Mouse (Mus musculus): ENCODE measurements around the gene Nlrc3. TPM values are rescaled to one million over a fixed set of nuclear protein-coding genes. Genes with fewer than 3 reads are reported as not detected.

Gene Nlrc3
- polyA plus RNA-seq, 1 experiment from 2014 or later = 1.2 TPM

DNA sequence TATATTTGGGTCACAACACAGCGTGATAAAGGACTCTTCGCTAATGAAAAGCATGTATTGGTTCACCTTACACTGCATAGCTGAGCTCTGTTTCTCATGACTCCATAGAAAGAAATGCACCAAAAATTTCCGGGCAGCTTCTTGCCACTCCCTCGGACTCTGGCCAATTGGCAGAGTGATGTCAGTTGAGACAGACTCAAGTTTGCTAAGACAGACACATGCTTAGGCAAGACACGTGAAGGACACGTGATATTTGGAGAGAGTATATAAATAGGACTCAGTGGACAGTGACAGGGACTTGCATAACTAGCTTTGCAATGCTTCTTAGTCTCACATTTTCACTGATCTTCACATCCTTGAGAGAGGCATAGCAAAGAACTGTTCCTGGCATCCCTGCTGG lies 20.1 kb downstream of the Nlrc3 start:
- Histone ChIP-seq H3K4me3 (replicated peaks; ENCODE audit: low read depth, low read length) (no peak overlapping the region), H3K9me3 (ENCODE audit: control insufficient read depth, low read length) (no peaks in the 10 kb centered on the region), H3K27me3 (ENCODE audit: control insufficient read depth, insufficient read depth, low read length) (no peaks in the 10 kb centered on the region), H3K4me2 (ENCODE audit: low read length) (no peak overlapping the region), H3K4me1 (ENCODE audit: control insufficient read depth, insufficient read depth, low read length) (no peaks in the 10 kb centered on the region), H3K9ac (replicated peaks; ENCODE audit: low read length) (no peak overlapping the region), H3K36me3 (ENCODE audit: control insufficient read depth, insufficient read depth, low read length) (no peaks in the 10 kb centered on the region), H3K27ac (replicated peaks; ENCODE audit: low read depth, low read length) (no peak overlapping the region)
- 90% methylated on average over 6 of the region's 6 CpGs for WGBS
- ATAC-seq (ENCODE audit: low FRiP score, low TSS enrichment) = no peak
- no peak for DNase-seq

DNA sequence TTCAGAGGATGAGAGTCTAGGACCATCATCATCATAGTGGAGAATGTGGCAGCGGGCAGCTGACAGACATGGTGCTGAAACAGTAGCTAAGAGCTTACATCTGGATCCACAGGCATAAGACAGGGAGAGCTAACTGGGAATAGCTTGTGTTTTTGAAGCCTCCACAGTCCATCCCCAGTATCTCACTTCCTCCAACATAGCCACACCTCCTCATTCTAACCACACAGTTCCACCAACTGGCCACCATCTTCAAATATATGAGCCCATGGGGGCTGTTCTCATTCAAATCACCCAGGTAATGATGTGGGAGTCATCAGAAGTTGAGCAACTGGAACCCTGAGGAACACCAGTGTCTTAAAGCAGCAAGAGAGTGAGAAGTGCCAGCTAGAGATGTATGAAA lies 25.3 kb downstream of the Nlrc3 start:
- DNase-seq = no peak
- Histone ChIP-seq H3K4me2 (ENCODE audit: low read length) (no peak overlapping the region), H3K9ac (replicated peaks; ENCODE audit: low read length) (no peak overlapping the region), H3K27ac (replicated peaks; ENCODE audit: low read depth, low read length) (no peak overlapping the region), H3K27me3 (ENCODE audit: control insufficient read depth, insufficient read depth, low read length) (no peaks in the 10 kb centered on the region), H3K4me3 (replicated peaks; ENCODE audit: low read depth, low read length) (no peak overlapping the region), H3K36me3 (ENCODE audit: control insufficient read depth, insufficient read depth, low read length) (no peaks in the 10 kb centered on the region), H3K4me1 (ENCODE audit: control insufficient read depth, insufficient read depth, low read length) (no peaks in the 10 kb centered on the region), H3K9me3 (ENCODE audit: control insufficient read depth, low read length) (no peaks in the 10 kb centered on the region)
- ATAC-seq (ENCODE audit: low FRiP score, low TSS enrichment) = no peak
- WGBS = 96% methylated on average over 1 of the region's 1 CpGs

GRCm38 (mm10) chr16:3934701-3935100 lies 41.7 kb downstream of the Nlrc3 start:
- no peaks in the 10 kb centered on the region for H3K4me1 ChIP-seq (ENCODE audit: control insufficient read depth, insufficient read depth, low read length)
- ATAC-seq (ENCODE audit: low FRiP score, low TSS enrichment) = no peak

DNA sequence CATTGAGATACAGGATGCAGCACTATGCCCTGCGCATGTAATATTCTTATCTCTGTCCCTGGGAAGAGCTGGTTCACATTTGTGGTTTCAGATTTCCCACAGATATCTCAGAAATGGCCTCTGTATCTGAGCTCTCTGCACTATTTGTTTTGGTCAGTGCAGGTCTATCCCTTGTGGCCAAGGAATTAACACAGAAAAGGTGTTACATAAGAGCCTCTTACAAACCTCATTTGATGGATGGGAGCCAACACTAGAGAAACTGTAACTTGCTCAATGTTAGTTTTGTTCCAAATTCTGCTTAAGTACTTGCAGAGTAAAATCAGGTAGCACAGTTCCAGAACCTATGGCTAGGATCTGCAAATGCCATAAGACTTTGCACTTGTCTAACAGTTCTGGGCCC lies 42.3 kb downstream of the Nlrc3 start:
- Histone ChIP-seq H3K27ac (replicated peaks; ENCODE audit: low read depth, low read length) (no peak overlapping the region), H3K36me3 (ENCODE audit: control insufficient read depth, insufficient read depth, low read length) (peaks cover 83% of the 10 kb centered on the region)

More at GRCm38 (mm10) chr16:3934701-3935100, 41.7 kb downstream of the Nlrc3 start:
- 93% methylated on average over 4 of the region's 4 CpGs for WGBS
- H3K9ac ChIP-seq (replicated peaks; ENCODE audit: low read length) = no peak overlapping the region
- no peaks in the 10 kb centered on the region for H3K27me3 ChIP-seq (ENCODE audit: control insufficient read depth, insufficient read depth, low read length)
- no peak overlapping the region for H3K4me3 ChIP-seq (replicated peaks; ENCODE audit: low read depth, low read length)
- H3K36me3 ChIP-seq (ENCODE audit: control insufficient read depth, insufficient read depth, low read length) = peaks cover 82% of the 10 kb centered on the region
- H3K9me3 ChIP-seq (ENCODE audit: control insufficient read depth, low read length) = no peaks in the 10 kb centered on the region
- no peak overlapping the region for H3K27ac ChIP-seq (replicated peaks; ENCODE audit: low read depth, low read length)
- no peak overlapping the region for H3K4me2 ChIP-seq (ENCODE audit: low read length)
- no peak for DNase-seq

DNA sequence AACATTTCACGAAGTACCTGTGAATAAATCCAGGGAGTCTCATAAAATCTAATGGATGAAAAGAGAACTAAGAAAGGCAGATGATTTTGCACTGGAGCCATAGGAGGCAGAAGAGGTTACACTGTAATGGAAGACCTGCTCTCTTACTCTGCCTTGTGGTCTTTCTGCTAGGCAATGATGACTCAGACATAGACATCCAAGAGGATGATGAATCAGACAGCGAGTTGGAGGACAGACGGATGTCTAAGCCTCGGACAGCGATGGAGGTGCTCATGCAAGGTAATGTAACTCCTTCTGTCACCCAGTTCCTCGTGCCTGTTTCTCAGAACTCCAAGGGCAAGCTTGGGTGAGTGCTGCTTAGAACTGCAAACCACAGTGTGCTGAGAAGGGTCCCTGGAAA lies 42.9 kb downstream of the Nlrc3 start:
- 98% methylated on average over 6 of the region's 6 CpGs for WGBS
- no peak for ATAC-seq (ENCODE audit: low FRiP score, low TSS enrichment)
- Histone ChIP-seq H3K27me3 (ENCODE audit: control insufficient read depth, insufficient read depth, low read length) (no peaks in the 10 kb centered on the region), H3K4me2 (ENCODE audit: low read length) (no peak overlapping the region), H3K4me3 (replicated peaks; ENCODE audit: low read depth, low read length) (no peak overlapping the region), H3K36me3 (ENCODE audit: control insufficient read depth, insufficient read depth, low read length) (peaks cover 81% of the 10 kb centered on the region), H3K9me3 (ENCODE audit: control insufficient read depth, low read length) (no peaks in the 10 kb centered on the region), H3K4me1 (ENCODE audit: control insufficient read depth, insufficient read depth, low read length) (no peaks in the 10 kb centered on the region), H3K27ac (replicated peaks; ENCODE audit: low read depth, low read length) (no peak overlapping the region), H3K9ac (replicated peaks; ENCODE audit: low read length) (no peak overlapping the region)
- no peak for DNase-seq

More for the DNA sequence above, 42.3 kb downstream of the Nlrc3 start:
- H3K27me3 ChIP-seq (ENCODE audit: control insufficient read depth, insufficient read depth, low read length) = no peaks in the 10 kb centered on the region
- H3K4me1 ChIP-seq (ENCODE audit: control insufficient read depth, insufficient read depth, low read length) = no peaks in the 10 kb centered on the region
- ATAC-seq (ENCODE audit: low FRiP score, low TSS enrichment) (no peak), DNase-seq (no peak)
- H3K9me3 ChIP-seq (ENCODE audit: control insufficient read depth, low read length) = no peaks in the 10 kb centered on the region
- 95% methylated on average over 1 of the region's 1 CpGs for WGBS
- no peak overlapping the region for H3K9ac ChIP-seq (replicated peaks; ENCODE audit: low read length)
- no peak overlapping the region for H3K4me2 ChIP-seq (ENCODE audit: low read length)
- no peak overlapping the region for H3K4me3 ChIP-seq (replicated peaks; ENCODE audit: low read depth, low read length)

GRCm38 (mm10) chr16:3929151-3929550 lies 47.3 kb downstream of the Nlrc3 start:
- Histone ChIP-seq H3K27ac (replicated peaks; ENCODE audit: low read depth, low read length) (no peak overlapping the region), H3K36me3 (ENCODE audit: control insufficient read depth, insufficient read depth, low read length) (peaks cover 75% of the 10 kb centered on the region), H3K4me1 (ENCODE audit: control insufficient read depth, insufficient read depth, low read length) (no peaks in the 10 kb centered on the region), H3K4me2 (ENCODE audit: low read length) (no peak overlapping the region), H3K9ac (replicated peaks; ENCODE audit: low read length) (no peak overlapping the region), H3K27me3 (ENCODE audit: control insufficient read depth, insufficient read depth, low read length) (no peaks in the 10 kb centered on the region), H3K9me3 (ENCODE audit: control insufficient read depth, low read length) (no peaks in the 10 kb centered on the region), H3K4me3 (replicated peaks; ENCODE audit: low read depth, low read length) (no peak overlapping the region)
- WGBS = 82% methylated on average over 7 of the region's 7 CpGs
- ATAC-seq (ENCODE audit: low FRiP score, low TSS enrichment) = no peak
- DNase-seq = no peak

GRCm38 (mm10) chr16:3928582-3928981 lies 47.9 kb downstream of the Nlrc3 start:
- no peak overlapping the region for H3K27ac ChIP-seq (replicated peaks; ENCODE audit: low read depth, low read length)
- no peaks in the 10 kb centered on the region for H3K9me3 ChIP-seq (ENCODE audit: control insufficient read depth, low read length)
- no peak overlapping the region for H3K9ac ChIP-seq (replicated peaks; ENCODE audit: low read length)
- WGBS = 83% methylated on average over 1 of the region's 1 CpGs
- H3K27me3 ChIP-seq (ENCODE audit: control insufficient read depth, insufficient read depth, low read length) = no peaks in the 10 kb centered on the region
- no peaks in the 10 kb centered on the region for H3K4me1 ChIP-seq (ENCODE audit: control insufficient read depth, insufficient read depth, low read length)
- ATAC-seq (ENCODE audit: low FRiP score, low TSS enrichment) (no peak), DNase-seq (no peak)
- peaks cover 76% of the 10 kb centered on the region for H3K36me3 ChIP-seq (ENCODE audit: control insufficient read depth, insufficient read depth, low read length)
- no peak overlapping the region for H3K4me3 ChIP-seq (replicated peaks; ENCODE audit: low read depth, low read length)
- H3K4me2 ChIP-seq (ENCODE audit: low read length) = no peak overlapping the region

- Histone ChIP-seq H3K4me3 (replicated peaks; ENCODE audit: low read depth, low read length) (no peak overlapping the region), H3K27me3 (ENCODE audit: control insufficient read depth, insufficient read depth, low read length) (no peaks in the 10 kb centered on the region), H3K4me2 (ENCODE audit: low read length) (no peak overlapping the region), H3K9me3 (ENCODE audit: control insufficient read depth, low read length) (no peaks in the 10 kb centered on the region), H3K9ac (replicated peaks; ENCODE audit: low read length) (no peak overlapping the region), H3K36me3 (ENCODE audit: control insufficient read depth, insufficient read depth, low read length) (peaks cover 68% of the 10 kb centered on the region), H3K4me1 (ENCODE audit: control insufficient read depth, insufficient read depth, low read length) (no peaks in the 10 kb centered on the region), H3K27ac (replicated peaks; ENCODE audit: low read depth, low read length) (no peak overlapping the region)
- 96% methylated on average over 4 of the region's 4 CpGs for WGBS
- ATAC-seq (ENCODE audit: low FRiP score, low TSS enrichment) = no peak
- DNase-seq = no peak
Measured at GRCm38 (mm10) chr16:3923966-3924365, 52.5 kb downstream of the Nlrc3 start.

GRCm38 (mm10) chr16:3923515-3923914 lies 52.9 kb downstream of the Nlrc3 start:
- WGBS = 94% methylated on average over 3 of the region's 3 CpGs
- Histone ChIP-seq H3K9me3 (ENCODE audit: control insufficient read depth, low read length) (no peaks in the 10 kb centered on the region), H3K9ac (replicated peaks; ENCODE audit: low read length) (no peak overlapping the region), H3K4me2 (ENCODE audit: low read length) (no peak overlapping the region), H3K4me1 (ENCODE audit: control insufficient read depth, insufficient read depth, low read length) (no peaks in the 10 kb centered on the region), H3K36me3 (ENCODE audit: control insufficient read depth, insufficient read depth, low read length) (peaks cover 65% of the 10 kb centered on the region), H3K27me3 (ENCODE audit: control insufficient read depth, insufficient read depth, low read length) (no peaks in the 10 kb centered on the region), H3K27ac (replicated peaks; ENCODE audit: low read depth, low read length) (no peak overlapping the region), H3K4me3 (replicated peaks; ENCODE audit: low read depth, low read length) (no peak overlapping the region)
- DNase-seq (no peak), ATAC-seq (ENCODE audit: low FRiP score, low TSS enrichment) (no peak)
